Mouse (Mus musculus) myocyte (in vitro differentiated cells): ENCODE data around the gene Pknox2. TPM values are rescaled to one million over a fixed set of nuclear protein-coding genes. Genes with fewer than 3 reads are reported as not detected.

Source experiments
- H3K27me3 ChIP-seq: one replicate; pipeline ENCODE4 v1.6.1; 2011; ENCODE audit not compliant: control insufficient read depth, insufficient read depth, insufficient read length
- H3K36me3 ChIP-seq: one replicate; pipeline ENCODE4 v1.6.1; 2011; ENCODE audit not compliant: control insufficient read depth, insufficient read depth
- H3K4me2 ChIP-seq: one replicate; pipeline ENCODE4 v1.6.1; 2011; ENCODE audit warnings: low read depth, control low read depth
- H3K4me3 ChIP-seq: one replicate; pipeline ENCODE4 v1.5.1; 2011; ENCODE audit warnings: mild to moderate bottlenecking, control low read depth, moderate library complexity
- H3K79me2 ChIP-seq: one replicate; pipeline ENCODE4 v1.6.1; 2011; ENCODE audit not compliant: control insufficient read depth, insufficient read depth
- H3ac ChIP-seq: one replicate; pipeline ENCODE4 v1.6.1; 2011; ENCODE audit not compliant: control insufficient read depth, insufficient read length
- CEBPB ChIP-seq: IDR thresholded peaks from 2 replicates; pipeline ENCODE4 v1.6.1; 2011; ENCODE audit warnings: mild to moderate bottlenecking, moderate library complexity; ENCODE audit not compliant: poor library complexity, insufficient read depth, severe bottlenecking
- E2F4 ChIP-seq: IDR thresholded peaks from one replicate; pipeline ENCODE4 v1.6.1; 2011; ENCODE audit warnings: mild to moderate bottlenecking, control low read depth, moderate library complexity; ENCODE audit not compliant: insufficient read depth
- MAX ChIP-seq: IDR thresholded peaks from one replicate; pipeline ENCODE4 v1.6.1; 2011; ENCODE audit warnings: low read depth, mild to moderate bottlenecking, control low read depth
- MYOD1 ChIP-seq, 3 experiments: IDR thresholded peaks; one replicate each; pipeline ENCODE4 v1.6.1; 2011; ENCODE audit warnings: control low read depth in 2 of 3, low read depth in 2 of 3, mild to moderate bottlenecking in 2 of 3, moderate library complexity in 1 of 3; ENCODE audit not compliant: insufficient read length in 2 of 3, control insufficient read depth in 1 of 3
- MYOG ChIP-seq, 3 experiments: IDR thresholded peaks; one replicate each; pipeline ENCODE4 v1.6.1; 2011; ENCODE audit warnings: control low read depth in 2 of 3, low read depth in 2 of 3, mild to moderate bottlenecking in 2 of 3; ENCODE audit not compliant: insufficient read length in 2 of 3, control insufficient read depth in 1 of 3, insufficient read depth in 1 of 3
- POLR2A ChIP-seq: IDR thresholded peaks from one replicate; pipeline ENCODE4 v1.6.1; 2011; ENCODE audit warnings: low read depth, mild to moderate bottlenecking, control low read depth, moderate library complexity; ENCODE audit not compliant: insufficient read length
- POLR2AphosphoS2 ChIP-seq: IDR thresholded peaks from one replicate; pipeline ENCODE4 v1.6.1; 2011; ENCODE audit warnings: low read depth, control low read depth; ENCODE audit not compliant: insufficient read length
- REST ChIP-seq: IDR thresholded peaks from one replicate; pipeline ENCODE4 v1.6.1; 2011; ENCODE audit warnings: mild to moderate bottlenecking, control low read depth, moderate library complexity; ENCODE audit not compliant: insufficient read depth, insufficient read length
- SRF ChIP-seq: IDR thresholded peaks from one replicate; pipeline ENCODE4 v1.6.1; 2011; ENCODE audit warnings: low read depth; ENCODE audit not compliant: control insufficient read depth, insufficient read length
- TCF12 ChIP-seq: IDR thresholded peaks from one replicate; pipeline ENCODE4 v1.6.1; 2011; ENCODE audit warnings: mild to moderate bottlenecking, control low read depth; ENCODE audit not compliant: poor library complexity, insufficient read depth, severe bottlenecking
- TCF3 ChIP-seq: IDR thresholded peaks from one replicate; pipeline ENCODE4 v1.6.1; 2011; ENCODE audit warnings: low read depth, control low read depth; ENCODE audit not compliant: insufficient read length
- USF1 ChIP-seq: IDR thresholded peaks from one replicate; pipeline ENCODE4 v1.6.1; 2011; ENCODE audit warnings: low read depth, mild to moderate bottlenecking, control low read depth, moderate library complexity
- polyA plus RNA-seq: library from polyadenylated mRNA; unstranded; fragments of >200 nt; fragmentation: generic; extraction: Trizol; gene quantifications from one replicate; pipeline ENCODE4 v1.2.1, GENCODE M21; 2012; ENCODE audit warnings: missing spikeins

The Pknox2 gene
- polyA plus RNA-seq, 1 experiment, result 20.4 TPM

- no peak overlapping the region for H3K4me3 ChIP-seq
- no peak for TF ChIP-seq SRF
- no peak for TF ChIP-seq REST
- no peaks in the 10 kb centered on the region for H3K79me2 ChIP-seq
- no peaks in the 10 kb centered on the region for H3K27me3 ChIP-seq
- no peak overlapping the region for H3ac ChIP-seq
- H3K4me2 ChIP-seq, result no peak overlapping the region
- H3K36me3 ChIP-seq, result peaks cover 4% of the 10 kb centered on the region
Measured at GRCm38 (mm10) chr9:36951133-36951484, 196.1 kb downstream of the Pknox2 start.

- TF ChIP-seq MAX, result no peak
- no peak for TF ChIP-seq CEBPB
- no peak for TF ChIP-seq SRF
- TF ChIP-seq USF1, result no peak
- no peak for TF ChIP-seq TCF12
- no peak for TF ChIP-seq MYOG (IDR thresholded peaks at IDR 0.05; ENCODE audit: control insufficient read depth in 1 of 3, insufficient read depth in 1 of 3, insufficient read length in 2 of 3, low read depth in 2 of 3)
- TF ChIP-seq POLR2A, result no peak
- TF ChIP-seq MYOD1 (IDR thresholded peaks at IDR 0.05; ENCODE audit: control insufficient read depth in 1 of 3, insufficient read length in 2 of 3, low read depth in 2 of 3), result no peak
- no peak for TF ChIP-seq TCF3
- TF ChIP-seq E2F4, result no peak
- TF ChIP-seq POLR2AphosphoS2, result no peak
- no peak for TF ChIP-seq REST
- no peak overlapping the region for H3K4me2 ChIP-seq
- no peak overlapping the region for H3K4me3 ChIP-seq
- H3K36me3 ChIP-seq, result peaks cover 4% of the 10 kb centered on the region
- H3K27me3 ChIP-seq, result no peaks in the 10 kb centered on the region
- H3ac ChIP-seq, result no peak overlapping the region
- H3K79me2 ChIP-seq, result no peaks in the 10 kb centered on the region
Measured at GRCm38 (mm10) chr9:36950271-36951132, 196.7 kb downstream of the Pknox2 start.

GRCm38 (mm10) chr9:36948181-36948580 is 199.0 kb downstream of the Pknox2 start:
- TF ChIP-seq POLR2A (no peak), REST (no peak), CEBPB (no peak), MYOD1 (IDR thresholded peaks at IDR 0.05; ENCODE audit: control insufficient read depth in 1 of 3, insufficient read length in 2 of 3, low read depth in 2 of 3) (no peak), MAX (no peak), MYOG (IDR thresholded peaks at IDR 0.05; ENCODE audit: control insufficient read depth in 1 of 3, insufficient read depth in 1 of 3, insufficient read length in 2 of 3, low read depth in 2 of 3) (no peak), TCF12 (no peak), E2F4 (no peak), SRF (no peak), TCF3 (no peak), USF1 (no peak), POLR2AphosphoS2 (no peak)
- no peaks in the 10 kb centered on the region for H3K27me3 ChIP-seq
- no peak overlapping the region for H3ac ChIP-seq

GRCm38 (mm10) chr9:36947056-36947694 is 200.0 kb downstream of the Pknox2 start:
- H3K27me3 ChIP-seq, result no peaks in the 10 kb centered on the region
- TF ChIP-seq SRF (no peak), MYOG (IDR thresholded peaks at IDR 0.05; ENCODE audit: control insufficient read depth in 1 of 3, insufficient read depth in 1 of 3, insufficient read length in 2 of 3, low read depth in 2 of 3) (peak in 1 of 3 experiments; percentile 51), TCF12 (no peak), POLR2A (no peak), E2F4 (no peak), TCF3 (no peak)
- no peaks in the 10 kb centered on the region for H3K79me2 ChIP-seq

More at GRCm38 (mm10) chr9:36948181-36948580, 199.0 kb downstream of the Pknox2 start:
- Histone ChIP-seq H3K4me2 (no peak overlapping the region), H3K36me3 (no peaks in the 10 kb centered on the region), H3K4me3 (no peak overlapping the region), H3K79me2 (no peaks in the 10 kb centered on the region)

GRCm38 (mm10) chr9:36944843-36945242 is 202.4 kb downstream of the Pknox2 start:
- H3K27me3 ChIP-seq, result no peaks in the 10 kb centered on the region
- TF ChIP-seq MYOD1 (IDR thresholded peaks at IDR 0.05; ENCODE audit: control insufficient read depth in 1 of 3, insufficient read length in 2 of 3, low read depth in 2 of 3) (peak in 1 of 3 experiments; percentile 26), USF1 (no peak), REST (no peak), MYOG (IDR thresholded peaks at IDR 0.05; ENCODE audit: control insufficient read depth in 1 of 3, insufficient read depth in 1 of 3, insufficient read length in 2 of 3, low read depth in 2 of 3) (peak in 1 of 3 experiments; percentile 41), MAX (no peak)
- H3K4me2 ChIP-seq, result peak overlapping the region; percentile 37
- no peaks in the 10 kb centered on the region for H3K79me2 ChIP-seq
- no peak overlapping the region for H3ac ChIP-seq
- H3K4me3 ChIP-seq, result no peak overlapping the region
- H3K36me3 ChIP-seq, result no peaks in the 10 kb centered on the region

More at GRCm38 (mm10) chr9:36947056-36947694, 200.0 kb downstream of the Pknox2 start:
- H3K36me3 ChIP-seq, result no peaks in the 10 kb centered on the region
- H3K4me3 ChIP-seq, result no peak overlapping the region
- no peak overlapping the region for H3K4me2 ChIP-seq
- no peak overlapping the region for H3ac ChIP-seq
